In the genomic region with DNA sequence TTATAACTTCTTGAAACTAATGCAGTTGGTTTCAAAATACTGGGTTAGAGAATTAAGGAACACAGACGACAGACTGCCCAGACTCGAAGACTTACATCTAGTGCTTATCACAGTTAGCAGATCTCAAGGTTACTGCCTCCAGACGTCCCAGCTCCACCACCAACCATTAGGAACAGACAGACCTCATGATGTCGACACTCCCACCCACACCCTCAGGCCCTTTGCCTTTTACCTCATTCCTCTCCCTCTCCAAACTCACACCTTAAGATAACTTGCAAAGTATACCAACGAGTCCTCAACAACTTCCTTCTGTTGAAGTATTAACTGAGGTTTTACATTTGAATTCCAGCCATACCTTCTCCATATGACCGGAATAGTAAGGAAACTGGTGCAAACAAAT, we compare ENCODE assay signal across 1 mouse cellular context.
A peak's percentile ranks its signal among the peaks of the same experiment; 100 is the strongest.
TF ChIP-seq lines count a peak whose summit lies in the region.

No protein-coding gene starts in this region.

TF ChIP-seq in MEL, 35 proteins besides CTCF, POLR2A, EP300 and RAD21 (continued from another document):
- TF ChIP-seq MAZ (IDR thresholded peaks at IDR 0.05; ENCODE audit: low read depth, low read length), result no peak
- no peak for TF ChIP-seq ETS1 (IDR thresholded peaks at IDR 0.05; ENCODE audit: low read depth, low read length)
- TF ChIP-seq MEF2A (IDR thresholded peaks at IDR 0.05; ENCODE audit: extremely low read depth, insufficient replicate concordance, low read depth, low read length, poor library complexity, severe bottlenecking), result no peak
- peak; percentile 70 for TF ChIP-seq GATA1 (IDR thresholded peaks at IDR 0.05; ENCODE audit: low read depth, low read length)
- TF ChIP-seq MAX (IDR thresholded peaks at IDR 0.05; ENCODE audit: low read length), result no peak
TF ChIP-seq in MEL: peak in this region for 1.
